Comparison of ENCODE assay signal across 9 mouse cellular contexts in genomic region chr1:21052608-21053007, GRCm38 (mm10). TPM values are rescaled to one million over a fixed set of nuclear protein-coding genes. Genes with fewer than 3 reads are reported as not detected.
A peak's percentile ranks its signal among the peaks of the same experiment; 100 is the strongest.
DNase-seq lines count a peak whose midpoint lies in the region; ATAC-seq and TF ChIP-seq lines count a peak whose summit lies in the region.
"Had no signal": no experiment of that assay in that cellular context is flagged by ENCODE, and none has a peak within 500 bp of the region (broad histone marks: within the 10 kb centered on the region; RNA-seq: fewer than 3 reads in every experiment).

No protein-coding gene starts in this region.

- no peaks in the 10 kb centered on the region for H3K36me3 ChIP-seq in intestine, embryonic 14.5 days (ENCODE audit: control insufficient read depth, insufficient read depth, low read length)
- H3K36me3 ChIP-seq in intestine, postnatal 0 days (ENCODE audit: control insufficient read depth, insufficient read depth) = no peaks in the 10 kb centered on the region
- no peaks in the 10 kb centered on the region for H3K36me3 ChIP-seq in hindbrain, embryonic 16.5 days (ENCODE audit: control insufficient read depth, insufficient read depth, low read length)

- no peak overlapping the region for H3K27ac ChIP-seq in intestine, embryonic 14.5 days (ENCODE audit: low read depth)
- H3K27ac ChIP-seq in intestine, postnatal 0 days (ENCODE audit: low read depth, low read length) = no peak overlapping the region
- H3K27ac ChIP-seq in hindbrain, embryonic 16.5 days (ENCODE audit: low read depth, low read length) = no peak overlapping the region
- H3K27ac ChIP-seq in olfactory bulb, adult 2 months (ENCODE audit: insufficient read depth, low read depth, low read length) = 0 out of 2 replicates have a peak overlapping the region, but pooled peaks have one; percentile 17
- H3K27ac ChIP-seq: liver, embryonic 14.5 days had no signal

- DNase-seq in intestine, embryonic 14.5 days (ENCODE audit: low spot score) = no peak
- DNase-seq in testis, postnatal 14 days (ENCODE audit: low spot score) = peak; percentile 8
- no peak for DNase-seq in testis, postnatal 10 days (ENCODE audit: low spot score)
- no peak for DNase-seq in spleen, postnatal 36 days (ENCODE audit: low spot score in 2 of 2)
- no peak for DNase-seq in right cerebral cortex, adult 18-20 months

- peak; percentile 47 for ATAC-seq in intestine, embryonic 14.5 days (replicated peaks; ENCODE audit: low FRiP score, low TSS enrichment, low read depth)
- no peak for ATAC-seq in intestine, postnatal 0 days
- peak; percentile 83 for ATAC-seq in hindbrain, embryonic 16.5 days

- no peak for TF ChIP-seq CTCF in intestine, postnatal 0 days (IDR thresholded peaks at IDR 0.05; ENCODE audit: low read depth)
- TF ChIP-seq CTCF in olfactory bulb, adult 2 months (IDR thresholded peaks at IDR 0.05; ENCODE audit: insufficient read depth, low read depth, low read length) = no peak

- no peaks in the 10 kb centered on the region for H3K9me3 ChIP-seq in intestine, embryonic 14.5 days (ENCODE audit: control insufficient read depth, low read length)
- no peaks in the 10 kb centered on the region for H3K9me3 ChIP-seq in intestine, postnatal 0 days (ENCODE audit: control insufficient read depth)
- no peaks in the 10 kb centered on the region for H3K9me3 ChIP-seq in hindbrain, embryonic 16.5 days (ENCODE audit: control insufficient read depth, low read length)

- peaks cover 14% of the 10 kb centered on the region for H3K4me1 ChIP-seq in intestine, embryonic 14.5 days (replicated peaks; ENCODE audit: control insufficient read depth, insufficient read depth, low read length)
- H3K4me1 ChIP-seq in intestine, postnatal 0 days (replicated peaks; ENCODE audit: control insufficient read depth, insufficient read depth, low read length) = no peaks in the 10 kb centered on the region
- peaks cover 5% of the 10 kb centered on the region; the same call in 1 of the 2 replicates for H3K4me1 ChIP-seq in hindbrain, embryonic 16.5 days (ENCODE audit: control insufficient read depth, insufficient read depth, low read depth, low read length)
- peaks cover 13% of the 10 kb centered on the region for H3K4me1 ChIP-seq in olfactory bulb, adult 2 months (ENCODE audit: control insufficient read depth, insufficient read depth, low read length)

- no peak overlapping the region for H3K4me3 ChIP-seq in intestine, embryonic 14.5 days (ENCODE audit: low read depth, low read length)
- H3K4me3 ChIP-seq in intestine, postnatal 0 days (ENCODE audit: low read depth, low read length) = no peak overlapping the region
- no peak overlapping the region for H3K4me3 ChIP-seq in hindbrain, embryonic 16.5 days (ENCODE audit: low read length)
- H3K4me3 ChIP-seq in olfactory bulb, adult 2 months (ENCODE audit: insufficient read depth, low read depth, low read length) = no peak overlapping the region

- H3K27me3 ChIP-seq in intestine, embryonic 14.5 days (replicated peaks; ENCODE audit: control insufficient read depth, insufficient read depth, low read length) = no peaks in the 10 kb centered on the region
- H3K27me3 ChIP-seq in intestine, postnatal 0 days (replicated peaks; ENCODE audit: control insufficient read depth, insufficient read depth, low read length) = no peaks in the 10 kb centered on the region
- H3K27me3 ChIP-seq in hindbrain, embryonic 16.5 days (replicated peaks; ENCODE audit: control insufficient read depth, insufficient read depth, low read length) = no peaks in the 10 kb centered on the region

- no peak for TF ChIP-seq POLR2A in olfactory bulb, adult 2 months (IDR thresholded peaks at IDR 0.05; ENCODE audit: insufficient read depth, low read depth, low read length)

- H3K9ac ChIP-seq in intestine, embryonic 14.5 days (ENCODE audit: low read length) = no peak overlapping the region
- no peak overlapping the region for H3K9ac ChIP-seq in intestine, postnatal 0 days (ENCODE audit: low read depth, low read length)
- H3K9ac ChIP-seq in hindbrain, embryonic 16.5 days (ENCODE audit: low read depth, low read length) = no peak overlapping the region
- H3K9ac ChIP-seq: liver, embryonic 14.5 days had no signal

- no peak overlapping the region for H3K4me2 ChIP-seq in intestine, embryonic 14.5 days (ENCODE audit: low read length)
- no peak overlapping the region for H3K4me2 ChIP-seq in intestine, postnatal 0 days (replicated peaks; ENCODE audit: low read depth)
- H3K4me2 ChIP-seq in hindbrain, embryonic 16.5 days (ENCODE audit: low read length) = no peak overlapping the region

- 26% methylated on average over 5 of the region's 5 CpGs for WGBS in intestine, embryonic 14.5 days
- WGBS in intestine, postnatal 0 days = 52% methylated on average over 5 of the region's 5 CpGs
- 35% methylated on average over 5 of the region's 5 CpGs for WGBS in hindbrain, embryonic 16.5 days
- WGBS in olfactory bulb, adult 2 months = 30% methylated on average over 5 of the region's 5 CpGs

RNA-seq across cellular contexts. Expression of gene Tram2, which starts 26.4 kb away (rescaled TPM):
- 10.4 and 11.6 TPM in 2 replicates for polyA plus RNA-seq in intestine, embryonic 14.5 days (2014; fragmentation: Nextera tagmentation; extraction: Ambion mirVana)
- polyA plus RNA-seq in intestine, postnatal 0 days (2015; fragmentation: Nextera tagmentation; extraction: Ambion mirVana) = 4.2 and 4.3 TPM in 2 replicates
- 1.6 and 2.5 TPM in 2 replicates for polyA plus RNA-seq in hindbrain, embryonic 16.5 days (2015; fragmentation: Nextera tagmentation; extraction: Ambion mirVana)
- polyA plus RNA-seq in olfactory bulb, adult 2 months (2012; ENCODE audit: insufficient read depth, insufficient read length, low replicate concordance, missing spikeins) = not detected in 2 replicates
